Mouse (Mus musculus) right cerebral cortex, postnatal 36 days (tissue): ENCODE results near the gene Atad1.
A peak's percentile ranks its signal among the peaks of the same experiment; 100 is the strongest.
"Not testable (repeated sequence)": the region's sequence is repeated elsewhere in the genome, so short reads cannot be mapped to it uniquely, and the experiment has no call there.

Experiments
- DNase-seq, 2 experiments: peaks; one replicate each; pipeline ENCODE4 v3.0.0; 2022; ENCODE audit warnings: low spot score in 2 of 2, mixed read lengths in 1 of 2

Gene Atad1

GRCm38 (mm10) chr19:32749425-32749824, 9.8 kb upstream of the Atad1 start:
- peak in 1 of 2 experiments; percentile 21 for DNase-seq

DNA sequence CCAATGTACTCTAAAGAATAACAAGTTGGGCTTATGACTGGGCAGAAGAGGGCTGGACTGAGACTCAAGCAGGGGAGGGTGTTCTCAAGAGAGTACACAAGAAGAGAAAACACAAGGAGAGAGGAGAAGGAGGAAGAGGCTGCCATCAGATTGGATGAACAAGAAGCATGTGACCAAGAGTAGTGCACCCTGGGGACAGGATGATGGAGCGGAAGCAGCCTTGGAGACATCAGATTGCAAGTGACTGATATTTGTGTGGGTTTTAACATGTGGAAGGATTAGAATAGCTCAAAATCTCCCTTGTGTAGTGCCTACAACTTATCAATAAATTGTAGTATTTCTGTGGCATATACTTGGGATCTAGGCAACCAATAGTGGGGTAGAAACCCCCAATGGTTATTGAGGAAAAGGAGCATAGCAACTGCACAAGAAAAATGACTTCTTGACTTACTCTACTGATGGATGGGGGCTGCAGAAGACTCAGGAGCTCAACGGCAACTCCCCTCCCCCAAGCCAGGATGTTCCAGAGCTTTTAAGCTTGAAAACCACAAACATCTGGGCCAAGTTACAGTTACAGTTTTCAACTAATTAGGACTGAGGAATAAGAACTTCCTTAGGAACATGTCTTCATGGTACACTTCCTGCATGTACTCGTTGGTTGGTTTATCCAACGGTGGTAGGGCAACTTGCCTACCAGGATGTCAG, 1.2 kb upstream of the Atad1 start:
- DNase-seq: no peak

- no peak for DNase-seq
Measured at GRCm38 (mm10) chr19:32737844-32738243, 1.7 kb downstream of the Atad1 start.

DNA sequence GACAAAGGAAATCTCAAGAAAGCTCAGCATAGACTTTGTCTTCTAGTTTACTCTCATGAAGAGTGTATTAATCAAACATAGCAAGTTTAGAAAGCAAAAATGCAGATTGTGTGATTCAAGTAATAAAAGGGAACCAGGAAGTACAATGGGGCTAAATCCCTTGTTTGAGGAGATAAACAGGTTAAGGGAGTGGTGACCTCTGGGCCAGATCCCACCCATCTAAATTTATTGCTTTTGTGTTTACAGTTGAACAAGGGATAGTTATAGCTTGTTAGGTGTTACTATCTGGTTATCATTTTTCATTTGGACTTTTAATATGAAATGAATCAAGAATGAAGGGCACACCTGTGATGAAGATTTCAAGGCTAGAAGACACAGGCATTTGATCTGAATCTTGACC, 6.7 kb downstream of the Atad1 start:
- no peak for DNase-seq

DNA sequence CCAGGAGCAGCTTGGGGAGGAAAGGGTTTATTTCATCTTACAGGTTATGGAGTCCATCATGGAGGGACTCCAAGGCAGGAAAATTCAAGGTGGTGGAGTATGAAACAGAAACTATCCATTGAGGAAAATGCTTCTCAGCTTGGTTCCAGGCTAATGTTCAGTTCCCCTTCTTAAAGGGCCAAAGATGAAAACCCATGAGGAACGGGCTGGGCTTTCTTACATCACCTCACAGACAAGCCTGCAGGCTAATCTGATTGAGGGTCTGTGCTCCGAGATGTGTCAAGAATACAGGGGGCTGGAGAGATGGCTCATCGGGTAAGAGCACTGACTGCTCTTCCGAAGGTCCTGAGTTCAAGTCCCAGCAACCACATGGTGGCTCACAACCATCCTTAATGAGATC, 9.8 kb downstream of the Atad1 start:
- no peak for DNase-seq

GRCm38 (mm10) chr19:32726451-32727325, 12.9 kb downstream of the Atad1 start:
- no peak for DNase-seq

- no peak for DNase-seq
Measured at GRCm38 (mm10) chr19:32723817-32724216, 15.8 kb downstream of the Atad1 start.

DNA sequence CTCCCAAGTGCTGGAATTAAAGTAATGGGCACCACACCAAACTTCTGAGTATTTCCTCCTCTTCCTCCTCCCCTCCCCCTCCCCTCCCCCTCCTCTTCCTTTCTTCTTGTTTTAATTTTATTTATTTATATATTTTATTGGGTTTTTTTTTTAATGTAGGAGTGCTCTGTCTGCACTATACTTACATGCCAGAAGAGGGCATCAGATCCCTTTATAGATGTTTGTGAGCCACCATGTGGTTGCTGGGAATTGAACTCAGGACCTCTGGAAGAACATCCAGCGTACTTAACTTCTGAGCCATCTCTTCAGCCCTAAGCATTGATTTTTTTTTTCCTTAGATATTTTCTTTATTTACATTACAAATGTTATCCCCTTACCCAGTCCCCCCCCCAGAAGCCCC, 19.3 kb downstream of the Atad1 start:
- DNase-seq: no peak

GRCm38 (mm10) chr19:32717590-32717989, 22.0 kb downstream of the Atad1 start:
- no peak for DNase-seq

- no peak for DNase-seq
Measured at GRCm38 (mm10) chr19:32715681-32716080, 23.9 kb downstream of the Atad1 start.

GRCm38 (mm10) chr19:32715201-32715600, 24.4 kb downstream of the Atad1 start:
- DNase-seq: peak; percentile 57 to 63

- DNase-seq: no peak
Measured at GRCm38 (mm10) chr19:32713471-32713870, 26.1 kb downstream of the Atad1 start.

DNA sequence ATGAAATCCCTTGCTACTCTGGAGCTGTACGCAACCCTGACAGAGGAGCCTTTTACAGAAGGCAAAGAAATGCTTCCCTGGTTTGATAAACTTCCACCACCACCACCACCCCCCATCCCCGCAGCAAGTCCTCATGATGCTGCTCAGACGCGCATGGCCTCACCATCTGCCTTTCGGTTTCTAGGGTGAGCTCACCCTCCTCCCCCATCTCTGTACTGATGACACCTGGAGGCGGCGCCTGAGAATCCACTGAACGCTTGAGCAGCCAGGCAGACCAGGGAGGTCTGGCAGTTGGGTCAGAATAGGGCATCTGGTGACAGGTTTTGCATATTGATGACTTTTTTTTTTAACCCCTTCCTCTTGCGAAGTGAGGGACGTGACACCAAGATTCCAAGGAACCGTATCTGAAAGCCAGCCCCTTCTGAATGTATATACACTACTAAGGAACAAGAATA, 27.0 kb downstream of the Atad1 start:
- DNase-seq: peak; percentile 58 to 75

- DNase-seq: peak; percentile 86 to 88
Measured at GRCm38 (mm10) chr19:32711761-32712541, 27.6 kb downstream of the Atad1 start.

- DNase-seq: no peak
Measured at GRCm38 (mm10) chr19:32710288-32710687, 29.3 kb downstream of the Atad1 start.

- DNase-seq: no peak
Measured at GRCm38 (mm10) chr19:32708996-32709395, 30.6 kb downstream of the Atad1 start.

DNA sequence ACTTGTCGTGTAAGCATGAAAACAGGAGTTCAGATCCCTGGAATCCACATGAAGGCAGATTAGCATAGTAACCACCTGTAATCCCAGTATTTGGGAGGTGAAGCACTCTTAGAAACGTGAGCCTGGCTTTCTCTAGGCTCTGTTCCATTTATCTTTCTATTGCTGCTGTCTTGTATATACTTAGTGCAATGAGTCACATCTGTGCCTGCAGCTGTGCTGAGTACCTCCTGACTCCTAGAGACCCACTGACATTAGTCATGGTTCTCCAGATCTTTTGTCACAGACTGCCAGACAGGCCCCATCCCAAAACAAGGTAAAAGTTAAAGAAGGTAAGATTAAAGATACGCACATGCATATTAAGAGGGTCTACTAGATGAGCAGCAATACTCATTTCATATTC, 37.4 kb downstream of the Atad1 start:
- no peak for DNase-seq

DNA sequence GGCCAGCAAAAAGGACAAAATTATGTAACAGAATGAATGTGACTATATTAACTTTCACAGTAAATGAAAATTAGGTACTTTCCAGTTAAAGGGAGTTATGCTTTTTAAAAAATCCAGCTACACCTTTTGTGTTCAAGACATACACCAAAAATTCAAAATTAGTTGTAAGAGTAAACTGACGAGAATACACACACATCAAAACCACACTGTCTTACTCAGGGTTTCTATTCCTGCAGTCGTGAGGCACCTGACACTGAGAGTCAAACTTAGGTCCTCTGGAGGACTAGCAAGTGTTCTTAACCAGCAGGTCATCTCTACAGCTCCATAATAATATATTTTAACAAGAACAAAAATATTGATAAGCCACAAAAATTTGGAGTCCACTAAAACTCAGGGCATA, 42.9 kb downstream of the Atad1 start:
- DNase-seq: no peak

DNA sequence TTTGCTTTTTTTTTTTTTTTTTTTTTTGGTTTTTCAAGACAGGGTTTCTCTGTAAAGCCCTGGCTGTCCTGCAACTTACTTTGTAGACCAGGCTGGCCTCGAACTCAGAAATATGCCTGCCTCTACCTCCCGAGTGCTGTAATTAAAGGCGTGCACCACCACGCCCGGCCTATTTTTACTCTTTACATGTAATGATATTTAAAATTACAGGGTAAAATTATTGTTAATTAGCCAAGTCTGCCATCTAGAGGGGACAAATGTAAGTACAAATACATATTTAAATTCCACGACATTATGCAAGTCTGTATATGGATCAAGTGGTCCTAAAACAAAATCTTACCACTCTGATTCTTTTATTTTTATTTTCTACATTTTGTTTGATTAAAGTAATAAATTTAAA, 49.9 kb downstream of the Atad1 start:
- DNase-seq: no peak

DNA sequence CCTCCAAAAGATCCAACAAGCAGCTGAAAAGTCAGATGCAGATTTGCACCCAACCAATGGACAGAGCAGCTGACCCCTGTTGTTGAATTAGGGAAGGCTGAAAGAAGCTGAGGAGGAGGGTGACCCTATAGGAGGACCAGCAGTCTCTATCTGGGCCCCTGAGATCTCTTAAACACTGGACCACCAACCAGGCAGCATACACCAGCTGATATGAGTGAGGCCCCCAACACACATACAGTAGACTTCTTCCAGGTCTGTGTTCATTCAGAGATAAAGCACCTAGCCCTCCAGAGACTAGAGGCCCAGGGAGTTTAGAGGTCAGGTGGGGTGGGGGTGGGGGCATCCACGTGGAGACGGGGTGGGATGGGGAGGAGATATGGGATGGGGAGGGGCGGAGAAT, 51.4 kb downstream of the Atad1 start:
- DNase-seq: not testable (repeated sequence)

- DNase-seq: peak in 1 of 2 experiments; percentile 34
Measured at GRCm38 (mm10) chr19:32687721-32688120, 51.9 kb downstream of the Atad1 start.

DNA sequence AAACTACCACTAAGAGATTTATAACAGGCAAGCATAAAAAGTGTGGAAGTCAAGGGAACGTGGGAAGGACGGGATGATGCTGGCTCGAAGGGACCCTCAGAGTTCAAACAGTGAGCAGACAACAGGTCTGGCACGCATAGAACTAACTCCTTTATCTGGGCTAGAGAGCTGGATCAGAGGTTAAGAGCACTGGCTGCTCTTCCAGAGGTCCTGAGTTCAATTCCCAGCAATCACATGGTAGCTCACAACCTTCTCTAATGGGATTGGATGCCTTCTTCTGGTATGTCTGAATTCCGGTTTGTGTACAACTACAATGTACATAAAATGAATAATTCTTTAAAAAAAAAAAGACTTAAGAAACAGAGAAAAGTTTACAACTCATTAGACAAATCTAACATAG, 56.5 kb downstream of the Atad1 start:
- DNase-seq: no peak
